Mouse (Mus musculus) stomach, postnatal 0 days (tissue): ENCODE measurements around the gene Dpep2nb.

Experiments
- CTCF ChIP-seq: IDR thresholded peaks from 2 replicates; pipeline ENCODE4 v1.5.1; 2016; ENCODE audit warnings: antibody characterized with exemption, low read depth, mild to moderate bottlenecking, moderate library complexity
- EP300 ChIP-seq: optimal IDR thresholded peaks from 2 replicates; pipeline ENCODE3; 2016; ENCODE audit warnings: antibody characterized with exemption

DNA sequence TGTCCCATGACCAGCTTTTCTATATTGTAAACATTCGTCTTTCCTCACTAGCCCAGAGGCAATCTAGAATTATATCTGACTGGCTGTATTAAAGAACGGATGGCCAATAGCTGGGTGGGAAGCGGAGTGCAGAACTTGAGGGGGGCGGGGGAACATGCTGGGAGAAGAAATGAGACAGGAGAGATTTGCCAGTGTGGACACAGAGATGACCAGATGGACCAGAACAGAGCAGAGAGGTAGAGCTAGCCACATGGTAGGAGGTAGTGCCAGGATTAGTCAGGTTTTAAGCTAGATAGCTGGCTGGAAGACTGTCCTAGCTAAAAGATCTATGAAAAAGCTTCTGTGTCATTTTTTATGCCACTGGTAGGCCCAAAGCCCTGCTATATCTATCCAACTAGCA, 3.9 kb downstream of the Dpep2nb start:
- no peak for TF ChIP-seq CTCF
- no peak for TF ChIP-seq EP300
